Mouse (Mus musculus) liver, embryonic 13.5 days (tissue): ENCODE data around the gene Pou2f2. TPM values are rescaled to one million over a fixed set of nuclear protein-coding genes. Genes with fewer than 3 reads are reported as not detected.
A peak's percentile ranks its signal among the peaks of the same experiment; 100 is the strongest.

Experiments used
- ATAC-seq: fragments of 200-750 bp; cut with Nextera tagmentation; 2 replicates; pipeline ENCODE4 v1.8.0; 2017; ENCODE audit warnings: low read depth, mild to moderate bottlenecking, moderate number of reproducible peaks, moderate library complexity
- DNase-seq: peaks from one replicate; pipeline ENCODE4 v3.0.0; 2022
- H3K27ac ChIP-seq: fragments of 300-500 bp; sonication (generic); 2 replicates; pipeline ENCODE4 v1.5.1; 2015; ENCODE audit warnings: moderate library complexity, mild to moderate bottlenecking, inconsistent platforms
- H3K27me3 ChIP-seq: fragments of 300-500 bp; sonication (generic); 2 replicates; pipeline ENCODE4 v1.6.1; 2015; ENCODE audit warnings: mild to moderate bottlenecking, inconsistent platforms
- H3K36me3 ChIP-seq: fragments of 300-500 bp; sonication (generic); 2 replicates; pipeline ENCODE4 v1.6.1; 2015; ENCODE audit warnings: mild to moderate bottlenecking, inconsistent platforms
- H3K4me1 ChIP-seq: fragments of 300-500 bp; sonication (generic); replicated peaks from 2 replicates; pipeline ENCODE4 v1.6.1; 2015; ENCODE audit warnings: inconsistent platforms
- H3K4me2 ChIP-seq: fragments of 300-500 bp; sonication (generic); 2 replicates; pipeline ENCODE4 v1.6.1; 2015; ENCODE audit warnings: inconsistent platforms, mild to moderate bottlenecking, moderate library complexity
- H3K4me3 ChIP-seq: fragments of 300-500 bp; sonication (generic); replicated peaks from 2 replicates; pipeline ENCODE4 v1.5.1; 2015; ENCODE audit warnings: mild to moderate bottlenecking, inconsistent platforms
- H3K9ac ChIP-seq: fragments of 300-500 bp; sonication (generic); 2 replicates; pipeline ENCODE4 v1.6.1; 2015; ENCODE audit warnings: mild to moderate bottlenecking, inconsistent platforms
- H3K9me3 ChIP-seq: fragments of 300-500 bp; sonication (generic); replicated peaks from 2 replicates; pipeline ENCODE4 v1.6.1; 2016; ENCODE audit warnings: inconsistent platforms
- WGBS: fragments of 180-500 bp; shearing (Covaris S2); methylation state at CpG from one replicate; pipeline ENCODE4 v1.1.7; 2015; ENCODE audit not compliant: insufficient replicate concordance; 5-methylcytosine and 5-hydroxymethylcytosine counted together
- polyA plus RNA-seq: library from polyadenylated mRNA; unstranded; fragments of >200 nt; fragmentation: Nextera tagmentation; extraction: Ambion mirVana; gene quantifications from 2 replicates; pipeline ENCODE4 v1.2.1, GENCODE M21; 2015

Gene Pou2f2
- polyA plus RNA-seq, 1 experiment from 2014 or later: 1.5 TPM

- WGBS: 47% methylated on average over 5 of the region's 5 CpGs
These were observed 91.6 kb downstream of the Pou2f2 start for GRCm38 (mm10) chr7:25087972-25088371.

GRCm38 (mm10) chr7:25087256-25087912 lies 92.1 kb downstream of the Pou2f2 start:
- Histone ChIP-seq H3K4me1 (peaks cover 45% of the 10 kb centered on the region), H3K4me3 (no peak overlapping the region), H3K4me2 (no peak overlapping the region), H3K36me3 (peaks cover 23% of the 10 kb centered on the region), H3K9ac (no peak overlapping the region), H3K9me3 (no peaks in the 10 kb centered on the region), H3K27ac (no peak overlapping the region), H3K27me3 (peaks cover 5% of the 10 kb centered on the region; the same call in 1 of the 2 replicates)
- ATAC-seq (no peak), DNase-seq (no peak)
- WGBS: 67% methylated on average over 10 of the region's 10 CpGs

More at GRCm38 (mm10) chr7:25087972-25088371, 91.6 kb downstream of the Pou2f2 start:
- no peak for DNase-seq
- Histone ChIP-seq H3K9me3 (no peaks in the 10 kb centered on the region), H3K36me3 (peaks cover 17% of the 10 kb centered on the region), H3K4me2 (no peak overlapping the region), H3K9ac (no peak overlapping the region), H3K4me1 (peaks cover 40% of the 10 kb centered on the region), H3K4me3 (no peak overlapping the region), H3K27me3 (peaks cover 10% of the 10 kb centered on the region), H3K27ac (no peak overlapping the region)
- ATAC-seq: no peak

GRCm38 (mm10) chr7:25086656-25087055 lies 92.9 kb downstream of the Pou2f2 start:
- DNase-seq (no peak), ATAC-seq (no peak)
- peaks cover 30% of the 10 kb centered on the region for H3K36me3 ChIP-seq
- no peak overlapping the region for H3K4me2 ChIP-seq
- H3K27me3 ChIP-seq: peaks cover 1% of the 10 kb centered on the region; the same call in 1 of the 2 replicates
- peaks cover 46% of the 10 kb centered on the region for H3K4me1 ChIP-seq
- 35% methylated on average over 3 of the region's 3 CpGs for WGBS
- H3K4me3 ChIP-seq: no peak overlapping the region
- no peak overlapping the region for H3K27ac ChIP-seq
- H3K9ac ChIP-seq: no peak overlapping the region
- no peaks in the 10 kb centered on the region for H3K9me3 ChIP-seq

GRCm38 (mm10) chr7:25084621-25085020 lies 94.9 kb downstream of the Pou2f2 start:
- Histone ChIP-seq H3K4me1 (peaks cover 48% of the 10 kb centered on the region), H3K4me3 (no peak overlapping the region), H3K27ac (no peak overlapping the region), H3K9ac (no peak overlapping the region; the same call in 1 of the 2 replicates), H3K4me2 (no peak overlapping the region), H3K9me3 (no peaks in the 10 kb centered on the region), H3K36me3 (peaks cover 50% of the 10 kb centered on the region), H3K27me3 (no peaks in the 10 kb centered on the region)
- no peak for DNase-seq
- WGBS: 45% methylated on average over 5 of the region's 5 CpGs
- ATAC-seq: no peak

- WGBS: 70% methylated on average over 4 of the region's 4 CpGs
- Histone ChIP-seq H3K9ac (no peak overlapping the region), H3K27ac (no peak overlapping the region), H3K4me3 (no peak overlapping the region), H3K9me3 (no peaks in the 10 kb centered on the region), H3K4me1 (peaks cover 51% of the 10 kb centered on the region), H3K27me3 (no peaks in the 10 kb centered on the region), H3K36me3 (peaks cover 56% of the 10 kb centered on the region), H3K4me2 (no peak overlapping the region)
- ATAC-seq (no peak), DNase-seq (no peak)
These were observed 97.0 kb downstream of the Pou2f2 start for GRCm38 (mm10) chr7:25082510-25082909.

- H3K4me1 ChIP-seq: peaks cover 60% of the 10 kb centered on the region
These were observed 99.1 kb downstream of the Pou2f2 start for GRCm38 (mm10) chr7:25080431-25080830.

GRCm38 (mm10) chr7:25079496-25080026 lies 100.0 kb downstream of the Pou2f2 start:
- Histone ChIP-seq H3K4me1 (peaks cover 60% of the 10 kb centered on the region), H3K4me2 (peak overlapping the region; percentile 82), H3K9me3 (no peaks in the 10 kb centered on the region), H3K9ac (peak overlapping the region; percentile 97; the same call in 1 of the 2 replicates), H3K27ac (no peak overlapping the region), H3K36me3 (peaks cover 55% of the 10 kb centered on the region), H3K4me3 (peak overlapping the region; percentile 81; the same call in 1 of the 2 replicates), H3K27me3 (no peaks in the 10 kb centered on the region)
- DNase-seq (no peak), ATAC-seq (no peak)
- 72% methylated on average over 12 of the region's 12 CpGs for WGBS

More at GRCm38 (mm10) chr7:25080431-25080830, 99.1 kb downstream of the Pou2f2 start:
- ATAC-seq: no peak
- no peak for DNase-seq
- H3K36me3 ChIP-seq: peaks cover 56% of the 10 kb centered on the region
- H3K27me3 ChIP-seq: no peaks in the 10 kb centered on the region
- H3K27ac ChIP-seq: no peak overlapping the region
- WGBS: 87% methylated on average over 13 of the region's 13 CpGs
- no peak overlapping the region for H3K4me2 ChIP-seq
- H3K9me3 ChIP-seq: no peaks in the 10 kb centered on the region
- no peak overlapping the region for H3K9ac ChIP-seq
- no peak overlapping the region for H3K4me3 ChIP-seq

- DNase-seq: no peak
- Histone ChIP-seq H3K4me3 (peak overlapping the region; percentile 81), H3K27me3 (no peaks in the 10 kb centered on the region), H3K36me3 (peaks cover 34% of the 10 kb centered on the region), H3K9ac (peak overlapping the region; percentile 97), H3K4me1 (peaks cover 61% of the 10 kb centered on the region), H3K9me3 (no peaks in the 10 kb centered on the region), H3K4me2 (peak overlapping the region; percentile 82), H3K27ac (peak overlapping the region; percentile 87)
- WGBS: 0% methylated on average over 33 of the region's 33 CpGs
- no peak for ATAC-seq
These were observed 102.1 kb downstream of the Pou2f2 start for GRCm38 (mm10) chr7:25077414-25077755.

- ATAC-seq: peak; percentile 97
- DNase-seq: peak; percentile 97
- Histone ChIP-seq H3K9me3 (no peaks in the 10 kb centered on the region), H3K27me3 (0 out of 2 replicates have a peak, but pooled peaks cover 2% of the 10 kb centered on the region), H3K4me2 (peak overlapping the region; percentile 86), H3K9ac (peak overlapping the region; percentile 97), H3K36me3 (peaks cover 28% of the 10 kb centered on the region), H3K27ac (peak overlapping the region; percentile 91), H3K4me3 (peak overlapping the region; percentile 81), H3K4me1 (peaks cover 66% of the 10 kb centered on the region)
- under 1% methylated on average over 56 of the region's 56 CpGs for WGBS
These were observed 102.7 kb downstream of the Pou2f2 start for GRCm38 (mm10) chr7:25076663-25077413.

GRCm38 (mm10) chr7:25076296-25076662 lies 103.2 kb downstream of the Pou2f2 start:
- DNase-seq (no peak), ATAC-seq (no peak)
- peaks cover 23% of the 10 kb centered on the region for H3K36me3 ChIP-seq
- peak overlapping the region; percentile 81 for H3K9ac ChIP-seq
- H3K9me3 ChIP-seq: no peaks in the 10 kb centered on the region
- 0 out of 2 replicates have a peak, but pooled peaks cover 5% of the 10 kb centered on the region for H3K27me3 ChIP-seq
- H3K27ac ChIP-seq: peak overlapping the region; percentile 91
- H3K4me2 ChIP-seq: peak overlapping the region; percentile 86
- 11% methylated on average over 7 of the region's 7 CpGs for WGBS
- H3K4me3 ChIP-seq: peak overlapping the region; percentile 69
- peaks cover 71% of the 10 kb centered on the region for H3K4me1 ChIP-seq

GRCm38 (mm10) chr7:25073924-25074323 lies 105.6 kb downstream of the Pou2f2 start:
- no peak overlapping the region; the same call in 1 of the 2 replicates for H3K27ac ChIP-seq
- no peak for DNase-seq
- no peaks in the 10 kb centered on the region for H3K9me3 ChIP-seq
- H3K36me3 ChIP-seq: no peaks in the 10 kb centered on the region
- H3K27me3 ChIP-seq: 0 out of 2 replicates have a peak, but pooled peaks cover 5% of the 10 kb centered on the region
- H3K9ac ChIP-seq: no peak overlapping the region
- H3K4me3 ChIP-seq: no peak overlapping the region
- no peak overlapping the region for H3K4me2 ChIP-seq
- ATAC-seq: no peak
- H3K4me1 ChIP-seq: peaks cover 68% of the 10 kb centered on the region
- 72% methylated on average over 8 of the region's 8 CpGs for WGBS
